Mouse (Mus musculus): Measurements from ENCODE around the gene Gm49391.
"Not testable (repeated sequence)": the region's sequence is repeated elsewhere in the genome, so short reads cannot be mapped to it uniquely, and the experiment has no call there.

Gm49391 gene

GRCm38 (mm10) chr13:60936500-60936901, at the start of gene Gm49391, which contains the start of gene Ctla2a:
Gene Gm49391 (minus strand): TSS chr13:60936571.
Gene Ctla2a (minus strand): TSS chr13:60936625.
- DNase-seq = no peak

GRCm38 (mm10) chr13:60972319-60972718, 35.9 kb upstream of the Gm49391 start:
- not testable (repeated sequence) for DNase-seq

- DNase-seq = not testable (repeated sequence)
Measured at GRCm38 (mm10) chr13:60963985-60964384, 27.6 kb upstream of the Gm49391 start.

- DNase-seq = no peak
Measured at GRCm38 (mm10) chr13:60961706-60962105, 25.3 kb upstream of the Gm49391 start.

GRCm38 (mm10) chr13:60941884-60942283, 5.5 kb upstream of the Gm49391 start, which contains the start of gene Tpbpa:
Gene Tpbpa (minus strand): TSS chr13:60941984.
- not testable (repeated sequence) for DNase-seq

GRCm38 (mm10) chr13:60935490-60935889, 881 bp downstream of the Gm49391 start, which contains the start of gene Gm49393:
Gene Gm49393 (minus strand): TSS chr13:60935590.
- DNase-seq = not testable (repeated sequence)

- not testable (repeated sequence) for DNase-seq
Measured at GRCm38 (mm10) chr13:60904780-60905179, 31.6 kb downstream of the Gm49391 start, which contains the start of gene Tpbpb. Gene Tpbpb (minus strand): TSS chr13:60904880.

- DNase-seq = no peak
Measured at GRCm38 (mm10) chr13:60897328-60897727, 39.0 kb downstream of the Gm49391 start, which contains the start of gene Ctla2b. Gene Ctla2b (minus strand): TSS chr13:60897447.

- not testable (repeated sequence) for DNase-seq
Measured at GRCm38 (mm10) chr13:60896794-60897193, 39.6 kb downstream of the Gm49391 start, which contains the start of gene Gm49392. Gene Gm49392 (minus strand): TSS chr13:60896894.

- no peak for DNase-seq
Measured at GRCm38 (mm10) chr13:60895406-60896160, 40.8 kb downstream of the Gm49391 start.

GRCm38 (mm10) chr13:60892301-60892700, 44.1 kb downstream of the Gm49391 start:
- no peak for DNase-seq

GRCm38 (mm10) chr13:60864281-60864680, 72.1 kb downstream of the Gm49391 start, which contains the start of gene 4930486L24Rik:
Gene 4930486L24Rik (minus strand): TSS chr13:60864475.
- DNase-seq = no peak

GRCm38 (mm10) chr13:60848241-60849120, 87.9 kb downstream of the Gm49391 start:
- DNase-seq = no peak

All from cerebellum, adult 11-12 months (tissue).